ENCODE assay signal across 14 mouse cellular contexts in the genomic region with DNA sequence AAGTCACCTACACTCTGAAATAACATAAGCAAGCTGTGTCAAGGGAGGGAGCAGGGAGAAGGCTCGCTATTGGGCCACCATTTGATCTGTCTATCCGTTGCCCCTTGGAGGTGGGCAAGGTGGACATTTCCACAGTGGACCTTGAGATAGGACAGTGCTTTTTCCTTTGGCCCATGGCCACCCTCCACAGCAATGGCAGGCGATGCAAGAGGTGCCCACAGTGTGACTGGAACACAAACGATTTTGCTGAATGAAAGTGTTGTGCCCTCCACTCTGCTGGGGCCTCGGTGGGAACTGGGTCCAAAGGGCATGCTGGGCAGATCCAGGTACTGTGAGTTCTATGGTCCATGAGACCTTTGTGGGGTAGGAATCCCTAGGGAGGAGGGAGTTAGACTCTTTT. TPM values are rescaled to one million over a fixed set of nuclear protein-coding genes. Genes with fewer than 3 reads are reported as not detected.
"Had no signal": no experiment of that assay in that cellular context is flagged by ENCODE, and none has a peak within 500 bp of the region (broad histone marks: within the 10 kb centered on the region; RNA-seq: fewer than 3 reads in every experiment).

No protein-coding gene starts in this region.

- H3K4me3 ChIP-seq: liver, embryonic 15.5 days; lung, embryonic 15.5 days; midbrain, embryonic 13.5 days; midbrain, embryonic 15.5 days; neural tube, embryonic 13.5 days; neural tube, embryonic 15.5 days had no signal

- H3K4me1 ChIP-seq: liver, embryonic 15.5 days; lung, embryonic 15.5 days; midbrain, embryonic 13.5 days; midbrain, embryonic 15.5 days; neural tube, embryonic 13.5 days; neural tube, embryonic 15.5 days had no signal

- DNase-seq: right cerebral cortex, postnatal 25 days had no signal

- H3K27ac ChIP-seq: liver, embryonic 15.5 days; lung, embryonic 15.5 days; macrophage; midbrain, embryonic 13.5 days; midbrain, embryonic 15.5 days; neural tube, embryonic 13.5 days; neural tube, embryonic 15.5 days had no signal

- H3K36me3 ChIP-seq: liver, embryonic 15.5 days; lung, embryonic 15.5 days; midbrain, embryonic 13.5 days; midbrain, embryonic 15.5 days; neural tube, embryonic 13.5 days; neural tube, embryonic 15.5 days had no signal

- H3K27me3 ChIP-seq: lung, embryonic 15.5 days; midbrain, embryonic 13.5 days; midbrain, embryonic 15.5 days; neural tube, embryonic 13.5 days; neural tube, embryonic 15.5 days had no signal

- H3K9me3 ChIP-seq: liver, embryonic 15.5 days; lung, embryonic 15.5 days; midbrain, embryonic 13.5 days; midbrain, embryonic 15.5 days; neural tube, embryonic 13.5 days; neural tube, embryonic 15.5 days had no signal

- ATAC-seq: midbrain, embryonic 13.5 days; midbrain, embryonic 15.5 days had no signal

RNA-seq across cellular contexts. Expression of a gene that starts 9.5 kb away (rescaled TPM):
- total RNA-seq: monocyte, adult 5-6 weeks had no signal
- polyA plus RNA-seq: midbrain, embryonic 11.5 days; neural tube, embryonic 11.5 days had no signal

RNA-seq across cellular contexts. Expression of a gene that starts 36.4 kb away (rescaled TPM):
- total RNA-seq: megakaryocyte progenitor cell, adult 5-6 weeks; monocyte, adult 5-6 weeks had no signal
- polyA plus RNA-seq: liver, embryonic 15.5 days; liver, postnatal 0 days; lung, adult 2 months; macrophage had no signal
